Mouse (Mus musculus): ENCODE results near the gene Defb42.

- TF ChIP-seq TAL1 (IDR thresholded peaks at IDR 0.05; ENCODE audit: low read length) (no peak), GATA1 (IDR thresholded peaks at IDR 0.05; ENCODE audit: low read length) (no peak)
These were observed 33.7 kb upstream of the Defb42 start for GRCm38 (mm10) chr14:63013082-63013481.

All from erythroblast, embryonic 14.5 days (primary cell).